Mouse (Mus musculus) embryo, embryonic 11.5 days (tissue): ENCODE results near the gene Npy2r.

Experiments
- DNase-seq: peaks from one replicate; pipeline ENCODE4 v3.0.0-alpha.2; 2012; ENCODE audit warnings: low read depth, low spot score

Gene Npy2r

DNA sequence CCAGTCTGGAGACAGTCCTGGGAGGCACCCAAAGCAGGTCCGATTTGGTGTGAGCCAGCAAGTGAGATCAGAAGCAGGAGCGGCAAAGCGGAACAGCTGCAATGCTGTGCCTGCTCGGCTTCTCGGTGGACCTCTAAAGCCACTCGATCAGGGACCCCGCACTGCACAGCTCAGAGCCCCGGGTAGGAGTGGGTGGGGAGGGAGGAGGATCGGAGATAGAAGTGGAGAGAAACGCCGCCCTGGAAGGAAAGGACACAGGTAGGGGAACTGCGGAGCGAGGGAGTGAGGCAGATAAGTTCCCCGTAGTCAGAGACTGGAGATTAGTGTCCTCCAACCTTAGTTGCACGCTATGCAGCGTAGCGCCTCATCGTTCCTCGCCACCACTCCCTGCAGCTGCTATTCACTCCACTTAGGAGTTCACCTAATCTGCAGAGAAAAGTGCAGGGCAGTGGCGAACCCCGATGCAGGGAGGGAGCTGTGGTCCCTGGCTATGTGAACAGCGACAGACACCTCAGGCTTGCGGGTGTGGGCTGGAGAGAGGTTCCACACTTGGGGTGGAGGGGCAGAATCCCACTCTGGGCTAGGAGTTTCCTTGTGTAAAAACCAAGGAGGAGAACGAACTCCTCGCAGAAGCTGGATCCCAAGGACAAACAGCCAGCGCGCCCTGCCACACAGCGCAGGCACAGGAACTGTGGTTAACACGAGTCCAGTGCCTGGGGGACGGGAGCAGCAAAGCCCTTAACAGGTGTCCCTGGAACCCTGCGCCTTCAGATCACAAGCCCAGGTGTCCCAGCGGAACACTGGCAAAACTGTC is at the start of gene Npy2r:
TSS of gene Npy2r (minus strand) at position 177 of the 814 bp plus-strand sequence.
- DNase-seq, result no peak

DNA sequence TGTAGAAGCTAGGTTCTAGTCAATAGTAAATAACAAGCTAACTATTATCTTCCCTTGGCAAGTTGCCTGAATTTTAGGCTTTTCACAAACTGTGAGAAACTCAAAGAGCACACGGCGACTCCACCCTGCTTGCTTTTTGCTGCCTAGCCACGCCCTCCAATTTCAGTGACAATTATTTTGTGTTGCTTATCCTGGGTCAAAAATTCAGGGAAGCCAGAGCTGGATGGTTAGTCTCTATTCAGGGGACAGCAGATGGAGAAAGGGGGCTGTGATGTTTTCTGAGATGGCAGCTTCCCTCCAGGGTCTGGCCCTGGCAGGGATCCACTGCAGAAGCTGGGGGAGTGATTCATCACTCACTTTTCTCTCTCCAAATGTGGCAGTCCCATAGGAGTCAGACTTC is 9.9 kb upstream of the Npy2r start:
- DNase-seq, result no peak

DNA sequence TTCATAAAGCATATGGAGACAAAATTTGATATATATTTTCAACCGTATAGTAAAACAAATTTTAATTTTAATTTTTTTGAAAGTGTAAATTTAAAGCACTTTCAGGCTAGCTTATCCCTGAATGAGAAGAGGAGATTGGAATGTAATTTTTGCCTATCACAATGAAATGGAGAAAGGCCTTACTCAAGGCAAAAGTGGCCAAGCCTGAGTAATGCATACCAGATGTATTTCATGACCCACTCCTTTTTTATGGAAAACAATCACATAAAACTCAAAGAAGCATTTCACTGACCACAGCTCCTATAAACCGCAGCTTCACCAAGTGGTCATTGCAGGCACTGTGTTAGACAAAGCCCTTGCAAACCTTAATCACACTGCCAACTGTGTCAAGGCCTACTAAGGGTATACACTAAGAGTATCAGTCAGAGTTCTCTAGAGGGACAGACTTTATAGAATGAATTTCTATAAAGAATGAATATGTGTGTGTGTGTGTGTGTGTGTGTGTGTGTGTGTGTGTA is 8.5 kb upstream of the Npy2r start:
- DNase-seq, result no peak

DNA sequence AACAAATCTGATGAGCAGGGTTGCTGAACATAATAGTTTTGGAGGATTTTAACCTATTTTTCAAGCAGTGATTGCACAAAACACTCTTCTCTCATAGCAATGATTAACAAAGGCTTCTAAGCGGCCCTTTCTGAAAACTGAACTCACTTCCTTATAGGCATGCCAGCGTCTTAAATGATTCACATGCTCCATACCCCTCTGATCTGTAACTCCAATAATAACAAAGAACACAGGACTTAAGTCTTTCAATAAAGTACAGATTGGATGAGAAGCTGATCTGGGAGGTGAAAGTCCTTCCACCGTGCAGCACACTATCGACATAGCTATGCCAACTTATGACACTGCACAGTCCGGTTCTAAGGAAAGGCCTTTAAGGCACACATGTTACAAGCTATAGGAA is 2.0 kb upstream of the Npy2r start:
- no peak for DNase-seq

DNA sequence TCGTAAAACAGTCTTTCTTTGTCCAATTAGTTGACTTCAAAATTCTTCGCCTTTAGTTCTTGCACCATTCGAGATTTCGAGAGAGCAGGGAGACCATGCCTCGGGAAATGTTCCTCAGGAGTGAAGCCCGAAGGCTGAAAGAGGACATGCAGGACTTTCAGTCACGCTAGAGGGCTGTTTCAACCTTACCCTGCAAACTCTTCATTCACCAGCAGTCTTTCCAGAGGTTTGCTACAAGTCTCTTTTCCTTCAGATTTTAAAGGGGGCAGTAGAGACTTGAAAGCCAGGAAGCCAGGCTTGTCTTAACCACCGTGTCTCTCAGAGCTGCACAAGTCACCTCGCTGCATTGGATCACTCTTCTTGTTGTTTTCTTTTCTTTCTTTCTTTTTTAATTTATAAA is 869 bp upstream of the Npy2r start:
- no peak for DNase-seq

DNA sequence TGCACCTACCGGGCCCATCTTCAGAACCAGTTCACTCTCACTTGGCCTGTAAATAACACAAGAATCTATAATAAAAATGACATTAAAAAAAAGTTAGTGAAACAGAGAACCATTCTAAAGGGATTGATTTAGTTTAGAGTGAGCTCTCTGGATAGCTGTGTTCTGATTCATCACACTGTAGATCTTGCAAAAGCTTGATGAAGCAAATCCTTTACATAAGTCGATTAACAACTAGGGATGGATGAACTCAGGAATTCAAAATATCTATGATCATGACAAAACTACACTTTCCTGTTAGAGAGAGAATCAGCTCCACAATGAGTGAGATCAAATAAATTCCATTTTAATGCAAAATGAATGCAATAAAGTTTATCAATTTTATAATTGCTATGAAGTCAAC is 6.4 kb downstream of the Npy2r start:
- DNase-seq, result no peak

DNA sequence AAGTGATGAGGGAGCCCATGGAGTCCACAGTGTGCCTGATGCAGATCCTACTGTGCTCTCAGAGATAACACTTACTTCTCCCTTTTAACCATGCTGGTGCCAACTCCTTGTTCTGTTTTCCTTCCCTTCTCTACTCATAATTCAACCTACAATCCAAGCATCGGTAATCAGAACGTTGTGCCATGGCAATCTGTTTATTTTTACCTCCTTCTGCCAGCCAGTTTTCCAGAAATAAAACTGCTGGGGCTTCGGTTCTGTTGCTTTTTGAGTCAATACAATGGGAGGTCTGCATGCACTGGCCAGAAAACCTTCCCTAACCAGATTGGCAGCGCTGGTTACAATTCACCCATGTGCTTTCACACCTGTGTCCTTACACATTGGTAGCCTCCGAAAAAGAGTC is 7.9 kb downstream of the Npy2r start:
- DNase-seq, result no peak

DNA sequence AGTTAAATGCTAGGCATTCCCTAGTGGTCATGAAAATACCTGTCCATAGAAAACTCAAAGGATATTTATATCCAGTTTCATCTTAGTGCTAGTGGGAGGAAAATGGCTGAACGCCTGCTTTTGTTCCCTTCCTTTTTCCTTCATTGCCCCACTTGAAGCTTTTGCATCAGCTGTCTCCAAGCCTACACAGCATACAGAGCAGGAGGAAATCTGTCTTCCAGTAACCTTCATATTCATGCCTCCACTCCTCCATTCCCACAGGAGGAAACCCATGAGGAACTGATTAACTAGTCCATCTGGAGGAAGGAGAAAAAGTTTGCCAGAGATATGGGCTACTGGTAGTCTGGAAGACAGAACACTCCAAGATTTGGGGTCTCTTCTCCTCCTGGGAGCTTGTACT is 23.1 kb downstream of the Npy2r start:
- no peak for DNase-seq

DNA sequence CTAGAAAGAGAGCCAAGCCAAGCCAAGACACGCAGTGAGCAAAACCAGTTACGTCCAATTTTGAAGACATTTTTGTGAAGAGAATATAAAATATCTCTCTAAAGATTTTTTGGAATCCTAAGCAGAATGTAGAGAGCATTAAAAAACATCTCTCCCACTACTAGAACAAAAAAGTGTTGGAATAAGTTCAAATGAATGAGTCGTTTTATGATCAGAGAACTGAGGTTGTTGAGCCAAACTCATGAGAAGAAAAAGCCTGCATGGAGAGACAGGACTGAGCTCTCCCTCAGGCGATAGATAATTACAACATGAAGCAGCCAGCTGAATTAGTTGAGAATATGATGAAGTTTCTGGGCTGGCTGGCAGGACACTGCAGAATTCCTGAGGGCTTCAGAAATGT is 49.9 kb downstream of the Npy2r start:
- no peak for DNase-seq
